Mouse (Mus musculus): ENCODE results near the gene Fntb. TPM values are rescaled to one million over a fixed set of nuclear protein-coding genes. Genes with fewer than 3 reads are reported as not detected.
A peak's percentile ranks its signal among the peaks of the same experiment; 100 is the strongest.

The Fntb gene
- total and polyA plus RNA-seq, 3 experiments: 10.4 to 79.8 (median 30.1) TPM

GRCm38 (mm10) chr12:76948781-76949180 lies 183.4 kb downstream of the Fntb start:
- Histone ChIP-seq H3K4me3 (ENCODE audit: low read depth, low read length) (no peak overlapping the region), H3K4me1 (ENCODE audit: insufficient read depth, low read depth, low read length) (peaks cover 34% of the 10 kb centered on the region), H3K36me3 (replicated peaks) (peaks cover 99% of the 10 kb centered on the region), H3K27me3 (ENCODE audit: insufficient read depth, low read length) (no peaks in the 10 kb centered on the region), H3K9me3 (replicated peaks) (no peaks in the 10 kb centered on the region)
- TF ChIP-seq CTCF (IDR thresholded peaks at IDR 0.05; ENCODE audit: low read depth, low read length) (no peak), GATA2 (IDR thresholded peaks at IDR 0.05; ENCODE audit: borderline replicate concordance, low read depth, low read length) (no peak), TAL1 (conservative IDR thresholded peaks at IDR 0.05; ENCODE audit: low read depth, low read length) (no peak), POLR2AphosphoS5 (IDR thresholded peaks at IDR 0.05; ENCODE audit: insufficient replicate concordance, low read depth, low read length) (no peak), GATA1 (IDR thresholded peaks at IDR 0.05; ENCODE audit: borderline replicate concordance, low read length) (no peak)
- DNase-seq (ENCODE audit: low spot score) (no peak), ATAC-seq (ENCODE audit: extremely low read depth, insufficient number of reproducible peaks, low FRiP score, poor library complexity, severe bottlenecking) (0 out of 2 replicates have a peak, but pooled peaks have one; percentile 11)

GRCm38 (mm10) chr12:76950330-76950729 lies 184.9 kb downstream of the Fntb start:
- Histone ChIP-seq H3K4me3 (ENCODE audit: low read depth, low read length) (no peak overlapping the region), H3K9me3 (replicated peaks) (no peaks in the 10 kb centered on the region), H3K36me3 (replicated peaks) (peaks cover 99% of the 10 kb centered on the region), H3K27me3 (ENCODE audit: insufficient read depth, low read length) (no peaks in the 10 kb centered on the region), H3K4me1 (ENCODE audit: insufficient read depth, low read depth, low read length) (peaks cover 26% of the 10 kb centered on the region)
- ATAC-seq (ENCODE audit: extremely low read depth, insufficient number of reproducible peaks, low FRiP score, poor library complexity, severe bottlenecking): no peak
- no peak for TF ChIP-seq CTCF (IDR thresholded peaks at IDR 0.05; ENCODE audit: low read depth, low read length)
- no peak for TF ChIP-seq POLR2AphosphoS5 (IDR thresholded peaks at IDR 0.05; ENCODE audit: insufficient replicate concordance, low read depth, low read length)
- TF ChIP-seq GATA2 (IDR thresholded peaks at IDR 0.05; ENCODE audit: borderline replicate concordance, low read depth, low read length): no peak
- no peak for TF ChIP-seq GATA1 (IDR thresholded peaks at IDR 0.05; ENCODE audit: borderline replicate concordance, low read length)
- no peak for TF ChIP-seq TAL1 (conservative IDR thresholded peaks at IDR 0.05; ENCODE audit: low read depth, low read length)
- DNase-seq (ENCODE audit: low spot score): no peak

GRCm38 (mm10) chr12:76953750-76954363 lies 188.5 kb downstream of the Fntb start:
- Histone ChIP-seq H3K27me3 (ENCODE audit: insufficient read depth, low read length) (no peaks in the 10 kb centered on the region), H3K9me3 (replicated peaks) (no peaks in the 10 kb centered on the region), H3K36me3 (replicated peaks) (peaks cover 96% of the 10 kb centered on the region), H3K4me1 (ENCODE audit: insufficient read depth, low read depth, low read length) (peaks cover 47% of the 10 kb centered on the region), H3K4me3 (ENCODE audit: low read depth, low read length) (no peak overlapping the region)
- DNase-seq (ENCODE audit: low spot score) (no peak), ATAC-seq (ENCODE audit: extremely low read depth, insufficient number of reproducible peaks, low FRiP score, poor library complexity, severe bottlenecking) (no peak)
- no peak for TF ChIP-seq GATA1 (IDR thresholded peaks at IDR 0.05; ENCODE audit: borderline replicate concordance, low read length)
- TF ChIP-seq TAL1 (conservative IDR thresholded peaks at IDR 0.05; ENCODE audit: low read depth, low read length): no peak
- no peak for TF ChIP-seq GATA2 (IDR thresholded peaks at IDR 0.05; ENCODE audit: borderline replicate concordance, low read depth, low read length)
- no peak for TF ChIP-seq POLR2AphosphoS5 (IDR thresholded peaks at IDR 0.05; ENCODE audit: insufficient replicate concordance, low read depth, low read length)
- TF ChIP-seq CTCF (IDR thresholded peaks at IDR 0.05; ENCODE audit: low read depth, low read length): no peak

- DNase-seq (ENCODE audit: low spot score): no peak
- no peaks in the 10 kb centered on the region for H3K27me3 ChIP-seq (ENCODE audit: insufficient read depth, low read length)
- TF ChIP-seq POLR2AphosphoS5 (IDR thresholded peaks at IDR 0.05; ENCODE audit: insufficient replicate concordance, low read depth, low read length) (no peak), CTCF (IDR thresholded peaks at IDR 0.05; ENCODE audit: low read depth, low read length) (no peak), GATA2 (IDR thresholded peaks at IDR 0.05; ENCODE audit: borderline replicate concordance, low read depth, low read length) (no peak), TAL1 (conservative IDR thresholded peaks at IDR 0.05; ENCODE audit: low read depth, low read length) (no peak), GATA1 (IDR thresholded peaks at IDR 0.05; ENCODE audit: borderline replicate concordance, low read length) (no peak)
- H3K36me3 ChIP-seq (replicated peaks): peaks cover 94% of the 10 kb centered on the region
- ATAC-seq (ENCODE audit: extremely low read depth, insufficient number of reproducible peaks, low FRiP score, poor library complexity, severe bottlenecking): no peak
- no peak overlapping the region for H3K4me3 ChIP-seq (ENCODE audit: low read depth, low read length)
- H3K9me3 ChIP-seq (replicated peaks): no peaks in the 10 kb centered on the region
- H3K4me1 ChIP-seq (ENCODE audit: insufficient read depth, low read depth, low read length): peaks cover 56% of the 10 kb centered on the region
Measured at GRCm38 (mm10) chr12:76954698-76955423, 189.5 kb downstream of the Fntb start.

GRCm38 (mm10) chr12:76957688-76958087 lies 192.3 kb downstream of the Fntb start:
- ATAC-seq (ENCODE audit: extremely low read depth, insufficient number of reproducible peaks, low FRiP score, poor library complexity, severe bottlenecking): 0 out of 2 replicates have a peak, but pooled peaks have one; percentile 22
- H3K4me3 ChIP-seq (ENCODE audit: low read depth, low read length): peak overlapping the region; percentile 51
- no peaks in the 10 kb centered on the region for H3K9me3 ChIP-seq (replicated peaks)
- peaks cover 72% of the 10 kb centered on the region for H3K36me3 ChIP-seq (replicated peaks)
- TF ChIP-seq TAL1 (conservative IDR thresholded peaks at IDR 0.05; ENCODE audit: low read depth, low read length): no peak
- TF ChIP-seq POLR2AphosphoS5 (IDR thresholded peaks at IDR 0.05; ENCODE audit: insufficient replicate concordance, low read depth, low read length): no peak
- no peak for TF ChIP-seq GATA1 (IDR thresholded peaks at IDR 0.05; ENCODE audit: borderline replicate concordance, low read length)
- no peak for TF ChIP-seq CTCF (IDR thresholded peaks at IDR 0.05; ENCODE audit: low read depth, low read length)
- no peak for TF ChIP-seq GATA2 (IDR thresholded peaks at IDR 0.05; ENCODE audit: borderline replicate concordance, low read depth, low read length)
- H3K4me1 ChIP-seq (ENCODE audit: insufficient read depth, low read depth, low read length): peaks cover 60% of the 10 kb centered on the region
- DNase-seq (ENCODE audit: low spot score): peak; percentile 73
- no peaks in the 10 kb centered on the region for H3K27me3 ChIP-seq (ENCODE audit: insufficient read depth, low read length)
